Mouse (Mus musculus) embryo, embryonic 9.5 days (tissue): ENCODE data around the gene Mcu.

Experiments used
- DNase-seq: peaks from one replicate; pipeline ENCODE4 v3.0.0-alpha.2; 2017; ENCODE audit errors: extremely low spot score

The Mcu gene

GRCm38 (mm10) chr10:59616522-59616921 lies at the start of gene Mcu:
Gene Mcu (minus strand): TSS chr10:59616692.
- peak; percentile 95 for DNase-seq

- DNase-seq = no peak
Observed at GRCm38 (mm10) chr10:59665503-59666291, 49.2 kb upstream of the Mcu start.

GRCm38 (mm10) chr10:59664765-59665164 lies 48.3 kb upstream of the Mcu start:
- DNase-seq = no peak

GRCm38 (mm10) chr10:59656799-59657198 lies 40.3 kb upstream of the Mcu start:
- no peak for DNase-seq

GRCm38 (mm10) chr10:59646821-59647378 lies 30.4 kb upstream of the Mcu start:
- DNase-seq = no peak

- no peak for DNase-seq
Observed at GRCm38 (mm10) chr10:59645153-59645552, 28.7 kb upstream of the Mcu start.

- no peak for DNase-seq
Observed at GRCm38 (mm10) chr10:59644710-59645109, 28.2 kb upstream of the Mcu start.

- no peak for DNase-seq
Observed at GRCm38 (mm10) chr10:59643645-59644044, 27.2 kb upstream of the Mcu start.

- DNase-seq = no peak
Observed at GRCm38 (mm10) chr10:59642659-59643377, 26.3 kb upstream of the Mcu start.

- DNase-seq = no peak
Observed at GRCm38 (mm10) chr10:59638576-59638975, 22.1 kb upstream of the Mcu start.

GRCm38 (mm10) chr10:59637596-59638124 lies 21.2 kb upstream of the Mcu start:
- DNase-seq = no peak

- DNase-seq = no peak
Observed at GRCm38 (mm10) chr10:59636751-59637533, 20.4 kb upstream of the Mcu start.

GRCm38 (mm10) chr10:59636048-59636447 lies 19.6 kb upstream of the Mcu start:
- DNase-seq = no peak

- no peak for DNase-seq
Observed at GRCm38 (mm10) chr10:59629506-59629782, 13.0 kb upstream of the Mcu start.

- DNase-seq = no peak
Observed at GRCm38 (mm10) chr10:59628641-59629505, 12.4 kb upstream of the Mcu start.

GRCm38 (mm10) chr10:59623496-59623895 lies 7.0 kb upstream of the Mcu start:
- DNase-seq = no peak

GRCm38 (mm10) chr10:59621355-59621754 lies 4.9 kb upstream of the Mcu start:
- no peak for DNase-seq

- no peak for DNase-seq
Observed at GRCm38 (mm10) chr10:59617776-59618175, 1.3 kb upstream of the Mcu start.

- DNase-seq = peak; percentile 72
Observed at GRCm38 (mm10) chr10:59615981-59616520, 441 bp downstream of the Mcu start, which contains the start of gene Gm10322. Gene Gm10322 (plus strand): TSS chr10:59616063.

- no peak for DNase-seq
Observed at GRCm38 (mm10) chr10:59615411-59615810, 1.1 kb downstream of the Mcu start.

- no peak for DNase-seq
Observed at GRCm38 (mm10) chr10:59614141-59614540, 2.4 kb downstream of the Mcu start.
